Mouse (Mus musculus) heart, postnatal 14 days (tissue): ENCODE data around the gene Cish. TPM values are rescaled to one million over a fixed set of nuclear protein-coding genes. Genes with fewer than 3 reads are reported as not detected.
"Not testable (repeated sequence)": the region's sequence is repeated elsewhere in the genome, so short reads cannot be mapped to it uniquely, and the experiment has no call there.

ENCODE experiments used
- DNase-seq, 2 experiments: peaks; one replicate each; pipeline ENCODE4 v3.0.0; 2021 to 2022
- intact Hi-C: fragments of 180-260 bp; cut with DNase I; formaldehyde crosslinking; loops from one replicate; pipeline ENCODE4 v1.15.1; 2025
- total RNA-seq, 2 experiments: library from RNA; stranded (reverse); gene quantifications; 2 replicates each; pipeline ENCODE4 v1.2.3; 2021

The Cish gene
- total RNA-seq, 2 experiments from 2014 or later = 232 TPM

GRCm38 (mm10) chr9:107296501-107296965, 707 bp downstream of the Cish start:
- intact Hi-C loops = no loop called here
- DNase-seq = peak; percentile 93 to 95

GRCm38 (mm10) chr9:107297059-107297458, 1.2 kb downstream of the Cish start:
- no peak for DNase-seq
- intact Hi-C loops = no loop called here

GRCm38 (mm10) chr9:107297658-107298057, 1.8 kb downstream of the Cish start:
- no peak for DNase-seq
- intact Hi-C loops = loop anchor here (1.0 kb wide), 1 partner anchor 27 kb away; no protein-coding TSS in a partner anchor

DNA sequence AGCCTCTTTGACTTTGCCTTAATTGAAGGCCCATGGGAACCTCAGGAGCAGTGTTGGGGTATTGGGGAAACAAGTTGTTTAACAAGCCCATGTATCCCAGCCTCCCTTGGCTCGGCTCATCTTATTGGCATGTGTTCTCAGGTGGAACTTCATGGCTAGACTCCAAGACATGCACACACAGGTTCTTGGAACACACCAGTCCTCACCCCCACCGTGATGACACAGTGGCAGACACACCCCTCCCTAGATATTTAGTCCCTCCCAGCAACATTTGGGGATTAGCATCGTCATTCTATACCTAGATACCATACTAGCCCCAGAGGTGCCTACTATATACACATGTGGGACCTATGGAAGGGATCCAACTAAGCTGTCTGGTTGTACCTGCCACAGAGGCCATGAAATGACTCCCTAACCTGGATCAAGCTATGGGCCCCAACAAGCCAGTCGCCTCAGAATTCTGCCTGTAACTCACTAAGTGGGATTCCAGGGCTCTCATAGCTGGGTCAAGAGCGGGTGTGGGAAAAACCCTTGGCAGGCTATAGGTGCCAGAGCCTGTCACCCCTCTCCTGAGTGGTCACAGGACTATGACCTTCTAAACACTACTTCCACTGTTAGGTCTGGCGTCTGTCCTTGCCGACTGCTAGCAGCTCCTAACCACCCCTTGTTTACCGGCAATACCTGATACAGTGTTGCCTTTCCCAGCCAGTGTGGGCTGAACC, 2.4 kb downstream of the Cish start:
- intact Hi-C loops = loop anchor here (1.0 kb wide), 1 partner anchor 26 kb away; no protein-coding TSS in a partner anchor
- peak; percentile 35 to 57 for DNase-seq

GRCm38 (mm10) chr9:107298876-107299275, 3.0 kb downstream of the Cish start:
- no peak for DNase-seq

DNA sequence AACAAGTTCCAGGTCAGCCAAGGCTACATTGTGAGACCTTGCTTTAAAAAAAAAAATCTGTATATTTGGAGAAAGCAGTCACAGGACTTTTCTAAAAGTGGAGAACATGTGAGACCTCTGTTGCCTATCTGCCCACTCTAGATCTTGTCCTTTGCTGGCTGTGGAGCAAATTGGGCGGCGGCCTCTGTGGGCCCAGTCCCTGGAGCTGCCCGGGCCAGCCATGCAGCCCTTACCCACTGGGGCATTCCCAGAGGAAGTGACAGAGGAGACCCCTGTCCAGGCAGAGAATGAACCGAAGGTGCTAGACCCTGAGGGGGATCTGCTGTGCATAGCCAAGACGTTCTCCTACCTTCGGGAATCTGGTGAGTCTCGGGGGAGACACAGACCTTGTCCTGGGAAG, 4.0 kb downstream of the Cish start:
- DNase-seq = peak in 1 of 2 experiments; percentile 58
- intact Hi-C loops = no loop called here

More at GRCm38 (mm10) chr9:107298876-107299275, 3.0 kb downstream of the Cish start:
- intact Hi-C loops = loop anchor here (1.0 kb wide), 1 partner anchor 25 kb away; no protein-coding TSS in a partner anchor

DNA sequence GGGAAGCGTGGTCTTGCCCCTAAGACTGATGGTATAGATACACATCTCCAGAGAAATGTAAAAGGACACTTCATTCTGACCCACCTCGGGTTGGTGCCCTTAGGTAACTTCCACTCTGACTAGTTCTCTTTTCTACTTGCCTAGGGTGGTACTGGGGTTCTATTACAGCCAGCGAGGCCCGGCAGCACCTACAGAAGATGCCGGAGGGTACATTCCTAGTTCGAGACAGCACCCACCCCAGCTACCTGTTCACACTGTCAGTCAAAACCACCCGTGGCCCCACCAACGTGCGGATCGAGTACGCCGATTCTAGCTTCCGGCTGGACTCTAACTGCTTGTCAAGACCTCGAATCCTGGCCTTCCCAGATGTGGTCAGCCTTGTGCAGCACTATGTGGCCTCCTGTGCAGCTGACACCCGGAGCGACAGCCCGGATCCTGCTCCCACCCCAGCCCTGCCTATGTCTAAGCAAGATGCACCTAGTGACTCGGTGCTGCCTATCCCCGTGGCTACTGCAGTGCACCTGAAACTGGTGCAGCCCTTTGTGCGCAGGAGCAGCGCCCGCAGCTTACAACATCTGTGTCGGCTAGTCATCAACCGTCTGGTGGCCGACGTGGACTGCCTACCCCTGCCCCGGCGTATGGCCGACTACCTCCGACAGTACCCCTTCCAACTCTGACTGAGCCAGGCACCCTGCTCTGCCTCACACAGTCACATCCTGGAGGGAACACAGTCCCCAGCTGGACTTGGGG, 4.6 kb downstream of the Cish start:
- intact Hi-C loops = no loop called here
- no peak for DNase-seq

GRCm38 (mm10) chr9:107301554-107302331, 5.9 kb downstream of the Cish start:
- intact Hi-C loops = no loop called here
- DNase-seq = no peak

GRCm38 (mm10) chr9:107302592-107302991, 6.8 kb downstream of the Cish start:
- intact Hi-C loops = no loop called here
- DNase-seq = no peak

DNA sequence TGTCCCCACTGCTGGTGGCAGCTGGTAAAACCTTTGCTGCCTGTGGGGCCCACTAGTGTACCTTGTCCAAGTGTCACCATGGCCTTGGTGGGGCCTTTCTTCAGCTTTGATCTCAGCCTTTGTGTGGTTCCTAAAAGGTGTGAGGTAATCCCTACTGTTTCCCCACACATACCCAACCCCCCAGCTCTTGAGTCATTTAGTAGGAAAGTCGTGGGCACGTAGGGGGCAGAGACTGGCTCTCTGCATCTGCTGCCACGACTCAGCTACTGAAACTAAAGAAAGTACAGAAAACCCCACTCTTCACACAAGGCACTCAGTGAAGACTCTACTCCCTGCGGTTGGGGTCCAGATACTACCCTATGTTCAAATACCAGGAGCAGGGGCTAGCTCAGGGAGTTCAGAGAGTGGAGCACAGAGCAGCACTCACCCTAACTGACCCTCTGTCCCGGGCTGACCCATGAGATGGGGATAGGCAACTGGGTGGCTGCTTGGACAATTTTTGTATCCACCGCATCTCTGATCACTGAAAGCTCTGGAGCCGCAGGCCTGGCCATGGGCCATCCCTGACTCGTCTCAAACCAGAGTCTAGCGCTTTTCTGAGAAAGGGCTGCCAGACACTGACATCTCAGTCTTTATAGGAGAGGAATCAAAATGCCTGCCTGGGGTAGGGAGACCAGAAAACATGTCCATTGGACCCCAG, 7.4 kb downstream of the Cish start:
- DNase-seq = peak in 1 of 2 experiments; percentile 31
- intact Hi-C loops = no loop called here

GRCm38 (mm10) chr9:107303900-107304299, 8.1 kb downstream of the Cish start:
- intact Hi-C loops = no loop called here
- no peak for DNase-seq

DNA sequence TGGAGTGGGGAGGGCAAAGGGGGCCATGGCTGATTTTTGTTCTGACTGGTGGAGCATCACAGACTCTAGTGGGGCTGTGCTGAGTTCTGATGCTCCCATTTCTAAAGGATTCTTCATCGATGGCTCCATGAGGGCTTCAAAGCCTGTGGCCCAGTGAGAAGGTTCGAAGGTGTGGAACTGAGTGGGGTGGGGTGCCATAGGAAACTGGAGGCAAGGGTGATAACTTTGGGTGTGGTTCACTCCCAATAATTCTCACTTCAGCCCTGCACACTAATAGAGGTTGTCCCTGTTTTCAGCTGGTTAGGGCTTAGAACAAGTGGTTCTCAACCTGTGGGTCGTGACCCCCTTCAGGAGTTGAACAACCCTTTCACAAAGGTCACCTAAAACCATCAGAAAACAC, 8.6 kb downstream of the Cish start:
- intact Hi-C loops = no loop called here
- DNase-seq = no peak

- DNase-seq = no peak
- intact Hi-C loops = no loop called here
These were observed 9.2 kb downstream of the Cish start for GRCm38 (mm10) chr9:107305012-107305411.

GRCm38 (mm10) chr9:107305601-107306542, 10.0 kb downstream of the Cish start:
- DNase-seq = peak in 1 of 2 experiments; percentile 22
- intact Hi-C loops = no loop called here

GRCm38 (mm10) chr9:107306673-107307072, 10.8 kb downstream of the Cish start:
- intact Hi-C loops, DNase-seq: not testable (repeated sequence)

DNA sequence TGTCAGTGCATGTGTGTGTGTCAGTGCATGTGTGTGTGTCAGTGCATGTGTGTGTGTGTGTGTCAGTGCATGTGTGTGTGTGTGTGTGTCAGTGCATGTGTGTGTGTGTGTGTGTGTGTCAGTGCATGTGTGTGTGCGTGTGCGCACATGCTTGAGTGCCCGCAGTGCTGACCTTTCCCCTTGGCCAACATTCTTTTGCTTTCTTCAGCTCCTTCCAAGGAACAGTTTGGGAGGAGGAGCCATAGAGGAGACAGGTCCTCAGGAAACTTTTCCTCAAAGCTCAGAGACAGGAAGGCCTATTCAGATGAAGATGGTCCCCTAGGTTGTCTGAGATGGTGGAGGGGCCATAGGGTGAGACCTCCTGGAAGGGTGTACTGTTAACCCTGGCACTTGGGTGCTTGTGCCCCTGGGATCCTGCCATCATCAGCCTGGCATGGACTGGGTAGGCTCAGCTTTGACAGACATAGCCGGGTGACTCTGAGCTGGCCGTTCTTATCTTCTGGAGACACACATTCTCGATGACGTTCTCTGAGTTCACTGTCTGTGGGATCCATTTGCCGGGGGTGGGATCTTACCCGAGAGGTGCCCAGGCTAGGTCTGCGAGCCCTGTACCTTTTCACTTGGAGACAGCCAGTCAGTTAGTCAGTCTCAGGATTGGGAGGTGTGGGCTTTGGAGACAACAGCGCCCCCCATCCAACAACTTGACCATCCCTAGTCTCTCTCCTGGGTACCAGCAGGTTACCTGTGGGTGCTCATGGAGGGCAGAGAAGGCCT, 11.5 kb downstream of the Cish start:
- intact Hi-C loops = no loop called here

GRCm38 (mm10) chr9:107307886-107308285, 12.1 kb downstream of the Cish start:
- intact Hi-C loops = no loop called here
- peak; percentile 88 to 89 for DNase-seq

More for the DNA sequence above, 11.5 kb downstream of the Cish start:
- peak; percentile 37 to 53 for DNase-seq

- intact Hi-C loops = no loop called here
- no peak for DNase-seq
These were observed 12.6 kb downstream of the Cish start for GRCm38 (mm10) chr9:107308346-107309000.
